ENCODE assay signal across 9 mouse cellular contexts in genomic region chr14:86395951-86396361, GRCm38 (mm10).
A peak's percentile ranks its signal among the peaks of the same experiment; 100 is the strongest.
DNase-seq lines count a peak whose midpoint lies in the region; ATAC-seq and TF ChIP-seq lines count a peak whose summit lies in the region.
"Had no signal": no experiment of that assay in that cellular context is flagged by ENCODE, and none has a peak within 500 bp of the region (broad histone marks: within the 10 kb centered on the region; RNA-seq: fewer than 3 reads in every experiment).

No protein-coding gene starts in this region.

- no peak overlapping the region for H3K9ac ChIP-seq in intestine, embryonic 14.5 days (ENCODE audit: low read length)
- no peak overlapping the region for H3K9ac ChIP-seq in intestine, postnatal 0 days (ENCODE audit: low read depth, low read length)
- peak overlapping the region; percentile 39; the same call in 1 of the 2 replicates for H3K9ac ChIP-seq in forebrain, embryonic 16.5 days (replicated peaks; ENCODE audit: low read depth, low read length)
- peak overlapping the region; percentile 45 for H3K9ac ChIP-seq in midbrain, embryonic 16.5 days (ENCODE audit: low read depth, low read length)

- no peaks in the 10 kb centered on the region for H3K27me3 ChIP-seq in intestine, embryonic 14.5 days (replicated peaks; ENCODE audit: control insufficient read depth, insufficient read depth, low read length)
- no peaks in the 10 kb centered on the region for H3K27me3 ChIP-seq in intestine, postnatal 0 days (replicated peaks; ENCODE audit: control insufficient read depth, insufficient read depth, low read length)
- no peaks in the 10 kb centered on the region for H3K27me3 ChIP-seq in forebrain, embryonic 16.5 days (replicated peaks; ENCODE audit: control insufficient read depth, insufficient read depth, low read length)
- H3K27me3 ChIP-seq in midbrain, embryonic 16.5 days (ENCODE audit: control insufficient read depth, insufficient read depth, low read depth, low read length), result no peaks in the 10 kb centered on the region

- ATAC-seq in intestine, embryonic 14.5 days (replicated peaks; ENCODE audit: low FRiP score, low TSS enrichment, low read depth), result no peak
- ATAC-seq in intestine, postnatal 0 days, result no peak
- peak; percentile 91 for ATAC-seq in forebrain, embryonic 16.5 days
- ATAC-seq in midbrain, embryonic 16.5 days, result peak; percentile 86

- no peak overlapping the region for H3K27ac ChIP-seq in intestine, embryonic 14.5 days (ENCODE audit: low read depth)
- H3K27ac ChIP-seq in intestine, postnatal 0 days (ENCODE audit: low read depth, low read length), result no peak overlapping the region
- H3K27ac ChIP-seq in forebrain, embryonic 16.5 days (ENCODE audit: low read length), result peak overlapping the region; percentile 60
- peak overlapping the region; percentile 63 for H3K27ac ChIP-seq in midbrain, embryonic 16.5 days (ENCODE audit: low read length)

- no peaks in the 10 kb centered on the region for H3K36me3 ChIP-seq in intestine, embryonic 14.5 days (ENCODE audit: control insufficient read depth, insufficient read depth, low read length)
- H3K36me3 ChIP-seq in intestine, postnatal 0 days (ENCODE audit: control insufficient read depth, insufficient read depth), result no peaks in the 10 kb centered on the region
- H3K36me3 ChIP-seq in forebrain, embryonic 16.5 days (ENCODE audit: control insufficient read depth, insufficient read depth), result no peaks in the 10 kb centered on the region
- no peaks in the 10 kb centered on the region for H3K36me3 ChIP-seq in midbrain, embryonic 16.5 days (ENCODE audit: control insufficient read depth, insufficient read depth, low read length)

- no peaks in the 10 kb centered on the region for H3K9me3 ChIP-seq in intestine, embryonic 14.5 days (ENCODE audit: control insufficient read depth, low read length)
- H3K9me3 ChIP-seq in intestine, postnatal 0 days (ENCODE audit: control insufficient read depth), result no peaks in the 10 kb centered on the region
- no peaks in the 10 kb centered on the region for H3K9me3 ChIP-seq in forebrain, embryonic 16.5 days (ENCODE audit: control insufficient read depth, low read length)
- no peaks in the 10 kb centered on the region for H3K9me3 ChIP-seq in midbrain, embryonic 16.5 days (replicated peaks; ENCODE audit: control insufficient read depth, low read length, poor library complexity, severe bottlenecking)

- TF ChIP-seq POLR2A in brain, embryonic 14.5 days (IDR thresholded peaks at IDR 0.05; ENCODE audit: borderline replicate concordance, extremely low read depth, insufficient read depth, insufficient read length, poor library complexity, severe bottlenecking), result no peak

- no peak for TF ChIP-seq CTCF in intestine, postnatal 0 days (IDR thresholded peaks at IDR 0.05; ENCODE audit: low read depth)
- TF ChIP-seq CTCF in brain, embryonic 14.5 days (IDR thresholded peaks at IDR 0.05; ENCODE audit: borderline replicate concordance, extremely low read depth, insufficient read depth, insufficient read length), result no peak

- 0 out of 2 replicates have a peak overlapping the region, but pooled peaks have one; percentile 1 for H3K4me2 ChIP-seq in intestine, embryonic 14.5 days (ENCODE audit: low read length)
- no peak overlapping the region for H3K4me2 ChIP-seq in intestine, postnatal 0 days (replicated peaks; ENCODE audit: low read depth)
- peak overlapping the region; percentile 45 for H3K4me2 ChIP-seq in forebrain, embryonic 16.5 days (ENCODE audit: low read length)
- H3K4me2 ChIP-seq in midbrain, embryonic 16.5 days (ENCODE audit: low read length), result peak overlapping the region; percentile 52

- H3K4me1 ChIP-seq in intestine, embryonic 14.5 days (replicated peaks; ENCODE audit: control insufficient read depth, insufficient read depth, low read length), result no peaks in the 10 kb centered on the region
- no peaks in the 10 kb centered on the region for H3K4me1 ChIP-seq in intestine, postnatal 0 days (replicated peaks; ENCODE audit: control insufficient read depth, insufficient read depth, low read length)
- peaks cover 17% of the 10 kb centered on the region for H3K4me1 ChIP-seq in forebrain, embryonic 16.5 days (replicated peaks; ENCODE audit: control insufficient read depth, insufficient read depth, low read length)
- H3K4me1 ChIP-seq in midbrain, embryonic 16.5 days (ENCODE audit: control insufficient read depth, insufficient read depth, low read length), result peaks cover 17% of the 10 kb centered on the region

- DNase-seq in intestine, embryonic 14.5 days (ENCODE audit: low spot score), result no peak
- peak; percentile 95 for DNase-seq in brain, embryonic 14.5 days (ENCODE audit: low read depth)
- DNase-seq in layer of hippocampus, adult 8-10 months (ENCODE audit: low spot score in 2 of 2), result no peak
- DNase-seq in ovary, postnatal 14 days (ENCODE audit: low spot score), result no peak
- DNase-seq in urinary bladder, adult 2 months (ENCODE audit: low spot score), result no peak
- DNase-seq: kidney, adult 9 months had no signal

- 26% methylated on average over 9 of the region's 9 CpGs for WGBS in intestine, embryonic 14.5 days
- 31% methylated on average over 9 of the region's 9 CpGs for WGBS in intestine, postnatal 0 days
- WGBS in forebrain, embryonic 16.5 days, result 3% methylated on average over 9 of the region's 9 CpGs
- 5% methylated on average over 9 of the region's 9 CpGs for WGBS in midbrain, embryonic 16.5 days

- no peak overlapping the region for H3K4me3 ChIP-seq in intestine, embryonic 14.5 days (ENCODE audit: low read depth, low read length)
- H3K4me3 ChIP-seq in intestine, postnatal 0 days (ENCODE audit: low read depth, low read length), result no peak overlapping the region
- peak overlapping the region; percentile 27 for H3K4me3 ChIP-seq in forebrain, embryonic 16.5 days (replicated peaks; ENCODE audit: low read length)
- peak overlapping the region; percentile 20 for H3K4me3 ChIP-seq in midbrain, embryonic 16.5 days (ENCODE audit: low read depth, low read length)

Comparison
In these comparisons a context has a peak if more than half of its experiments do, and no peak if none do; other contexts are left out.
1. ATAC-seq: peak in forebrain, embryonic 16.5 days (single experiment) and midbrain, embryonic 16.5 days (single experiment); none in intestine, embryonic 14.5 days (single experiment) and intestine, postnatal 0 days (single experiment).
2. H3K27ac ChIP-seq: peak in forebrain, embryonic 16.5 days (single experiment) and midbrain, embryonic 16.5 days (single experiment); none in intestine, embryonic 14.5 days (single experiment) and intestine, postnatal 0 days (single experiment).
3. H3K4me3 ChIP-seq: peak in forebrain, embryonic 16.5 days (single experiment) and midbrain, embryonic 16.5 days (single experiment); none in intestine, embryonic 14.5 days (single experiment) and intestine, postnatal 0 days (single experiment).
4. H3K9ac ChIP-seq: peak in forebrain, embryonic 16.5 days (single experiment) and midbrain, embryonic 16.5 days (single experiment); none in intestine, embryonic 14.5 days (single experiment) and intestine, postnatal 0 days (single experiment).